Mouse (Mus musculus) heart, postnatal 14 days (tissue): ENCODE results near the gene Ptgfrn. TPM values are rescaled to one million over a fixed set of nuclear protein-coding genes. Genes with fewer than 3 reads are reported as not detected.

Experiments used
- DNase-seq, 2 experiments: peaks; one replicate each; pipeline ENCODE4 v3.0.0; 2021 to 2022
- intact Hi-C: fragments of 180-260 bp; cut with DNase I; formaldehyde crosslinking; loops from one replicate; pipeline ENCODE4 v1.15.1; 2025
- total RNA-seq, 2 experiments: library from RNA; stranded (reverse); gene quantifications; 2 replicates each; pipeline ENCODE4 v1.2.3; 2021

The Ptgfrn gene
- total RNA-seq, 2 experiments from 2014 or later = 48.9 to 49.4 TPM

GRCm38 (mm10) chr3:101095761-101096449 is 14.2 kb downstream of the Ptgfrn start:
- DNase-seq = no peak
- intact Hi-C loops = no loop called here

- intact Hi-C loops = no loop called here
Measured at GRCm38 (mm10) chr3:101092202-101092601, 17.9 kb downstream of the Ptgfrn start.

DNA sequence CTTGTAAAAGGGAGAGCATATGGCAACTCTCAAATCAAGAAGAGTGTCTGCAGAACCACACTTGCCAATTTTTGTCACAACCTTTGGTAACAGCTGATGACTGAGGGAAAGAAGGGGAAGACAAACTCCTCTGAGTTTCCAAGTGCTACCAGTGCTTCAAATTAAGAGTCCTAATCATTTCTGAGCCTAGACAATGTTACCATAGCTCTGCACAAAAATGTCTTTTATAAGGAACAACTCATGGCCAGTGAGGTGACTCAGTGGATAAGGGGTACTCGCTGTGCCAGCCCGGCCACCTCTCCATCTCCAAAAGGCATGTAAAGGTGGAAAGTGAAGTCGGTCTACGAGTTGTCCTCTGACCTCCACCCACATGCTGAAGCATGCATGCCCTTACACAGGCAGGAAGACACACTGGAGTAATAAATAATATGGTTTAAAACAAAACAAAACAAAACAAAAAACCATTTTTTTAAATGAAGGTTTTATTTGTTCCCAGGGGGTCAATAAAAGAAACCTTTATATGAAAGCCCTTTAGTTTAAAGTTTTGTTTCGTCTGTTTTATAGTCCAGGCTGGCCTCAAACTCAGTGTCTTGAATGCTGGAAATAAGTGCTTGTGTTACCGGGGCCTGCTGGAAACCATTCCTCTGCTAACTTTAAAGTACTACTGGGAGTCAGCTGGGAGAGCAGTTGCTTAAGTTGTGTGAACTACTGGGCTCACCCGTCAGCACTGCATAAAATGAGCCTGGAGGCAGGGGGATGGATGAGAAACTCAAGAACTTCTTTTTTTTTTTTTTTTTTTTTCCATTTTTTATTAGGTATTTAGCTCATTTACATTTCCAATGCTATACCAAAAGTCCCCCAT is 23.3 kb downstream of the Ptgfrn start:
- intact Hi-C loops = no loop called here
- no peak for DNase-seq

More at GRCm38 (mm10) chr3:101092202-101092601, 17.9 kb downstream of the Ptgfrn start:
- no peak for DNase-seq

DNA sequence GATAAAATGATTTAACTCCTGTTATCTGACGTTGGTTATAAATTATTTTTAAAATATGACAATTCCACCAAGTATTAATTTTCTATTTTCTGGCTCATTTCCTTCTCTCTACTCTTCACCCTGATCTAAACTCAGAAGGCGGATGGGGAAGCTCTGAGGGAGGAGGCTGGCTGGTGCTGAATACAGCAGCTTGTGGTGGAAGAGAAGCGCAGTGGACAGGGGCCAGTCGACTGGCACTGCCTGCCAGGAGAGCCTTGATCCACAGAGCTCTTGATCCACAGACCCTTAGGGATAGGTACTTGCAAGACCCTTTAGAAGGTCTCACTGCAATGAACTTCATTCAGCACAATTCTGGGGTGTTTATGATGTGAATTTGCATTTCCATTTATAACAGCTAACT is 29.2 kb downstream of the Ptgfrn start:
- intact Hi-C loops = no loop called here
- no peak for DNase-seq

DNA sequence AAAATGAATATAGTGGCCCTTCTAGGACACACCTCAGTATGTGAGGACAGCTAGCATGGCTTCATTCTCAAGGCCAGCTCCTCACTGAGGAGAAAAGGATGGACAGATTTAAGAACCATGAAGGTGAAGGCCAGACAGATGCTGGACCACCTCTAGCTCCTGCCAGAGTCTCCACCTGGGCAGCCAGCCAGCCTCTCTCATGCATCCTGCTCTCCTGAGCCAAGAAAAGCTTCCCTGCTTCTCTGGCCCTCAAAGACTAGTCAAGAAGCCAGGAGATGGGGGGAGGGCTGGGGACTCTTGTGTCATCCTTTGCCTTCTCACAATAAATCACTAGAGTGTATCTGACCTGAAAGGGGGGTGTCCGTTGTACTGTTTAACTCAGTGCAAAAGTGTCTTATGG is 31.7 kb downstream of the Ptgfrn start:
- intact Hi-C loops = no loop called here
- peak; percentile 70 to 76 for DNase-seq

GRCm38 (mm10) chr3:101077710-101078100 is 32.4 kb downstream of the Ptgfrn start:
- no peak for DNase-seq
- intact Hi-C loops = no loop called here

GRCm38 (mm10) chr3:101076966-101077709 is 32.9 kb downstream of the Ptgfrn start:
- intact Hi-C loops = no loop called here
- peak in 1 of 2 experiments; percentile 35 for DNase-seq

- no peak for DNase-seq
- intact Hi-C loops = no loop called here
Measured at GRCm38 (mm10) chr3:101075866-101076265, 34.2 kb downstream of the Ptgfrn start.

DNA sequence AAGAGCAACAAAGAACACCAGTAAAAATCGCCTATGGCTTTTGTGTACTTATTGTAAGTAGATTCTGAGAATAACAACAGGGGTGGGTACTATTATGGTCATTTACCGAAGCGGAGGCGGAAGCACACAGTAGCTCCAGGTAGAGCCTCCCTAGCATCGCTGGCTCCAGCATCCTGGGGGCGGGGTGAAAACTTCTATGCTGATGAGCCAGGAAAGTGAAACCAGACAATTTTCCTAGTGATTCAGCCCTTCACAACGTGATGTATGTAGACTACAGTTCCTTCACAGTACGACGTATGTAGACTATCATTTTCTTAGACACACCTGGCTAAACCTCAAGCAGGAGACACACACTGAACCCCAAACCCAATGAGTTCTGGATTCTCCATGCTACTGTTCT is 36.7 kb downstream of the Ptgfrn start:
- intact Hi-C loops = loop anchor here (5.0 kb wide), 1 partner anchor 34 kb away; no protein-coding TSS in a partner anchor
- DNase-seq = no peak

- DNase-seq = no peak
- intact Hi-C loops = loop anchor here (5.0 kb wide), 1 partner anchor 35 kb away; no protein-coding TSS in a partner anchor
Measured at GRCm38 (mm10) chr3:101072506-101073215, 37.4 kb downstream of the Ptgfrn start.

GRCm38 (mm10) chr3:101071576-101071975 is 38.5 kb downstream of the Ptgfrn start:
- no peak for DNase-seq
- intact Hi-C loops = loop anchor here (5.0 kb wide), 1 partner anchor 36 kb away; no protein-coding TSS in a partner anchor

DNA sequence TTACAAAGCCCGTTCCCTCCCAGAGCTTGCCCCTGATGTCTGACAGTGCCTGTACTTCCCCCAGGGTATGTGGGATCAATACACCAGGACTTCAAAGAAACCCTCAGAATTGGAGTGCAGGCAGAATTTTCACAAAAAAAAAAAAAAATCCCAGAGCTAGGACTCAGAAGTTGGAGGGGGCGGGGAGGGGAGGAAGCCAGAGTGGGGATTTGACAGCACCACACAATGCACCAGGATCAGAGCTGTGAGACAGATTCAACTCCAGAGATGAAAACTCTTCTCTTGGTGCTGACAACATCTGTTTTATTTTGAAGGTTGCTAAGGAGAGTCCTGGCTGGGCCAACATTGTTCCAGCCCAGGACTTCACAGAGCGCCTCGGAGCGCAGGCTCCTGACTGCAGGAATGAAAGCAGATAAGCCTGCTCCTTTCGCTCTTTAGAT is 39.3 kb downstream of the Ptgfrn start:
- peak; percentile 58 to 64 for DNase-seq
- intact Hi-C loops = loop anchor here (5.0 kb wide), 1 partner anchor 36 kb away; no protein-coding TSS in a partner anchor

DNA sequence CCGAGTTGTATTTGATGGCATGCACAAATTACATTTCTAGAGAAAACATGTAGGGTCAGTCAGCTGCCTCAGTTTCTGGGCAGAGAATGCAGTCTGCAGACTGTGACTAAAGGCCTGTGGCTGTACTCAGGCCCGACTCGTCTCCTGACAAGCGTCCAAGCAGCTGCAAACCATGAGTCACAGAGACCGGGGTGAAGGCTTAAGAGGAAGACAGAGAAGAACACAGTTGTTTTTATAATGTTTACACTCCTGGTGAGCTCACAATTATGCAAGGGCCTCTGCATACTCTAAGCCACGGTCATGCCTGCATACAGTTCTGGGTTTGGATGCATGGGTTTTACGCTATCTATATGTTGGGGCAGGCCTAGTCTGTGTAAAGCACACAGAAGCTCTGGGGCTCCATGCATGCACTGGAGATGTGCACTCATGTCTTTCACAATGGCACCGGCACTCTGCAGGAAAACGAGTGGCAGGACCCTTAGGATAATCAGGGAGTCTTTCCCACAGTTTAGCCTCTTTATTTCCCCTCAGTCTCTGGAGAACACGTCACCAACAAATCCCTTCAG is 39.8 kb downstream of the Ptgfrn start:
- intact Hi-C loops = loop anchor here (5.0 kb wide), 1 partner anchor 37 kb away; no protein-coding TSS in a partner anchor
- DNase-seq = peak; percentile 69 to 77

DNA sequence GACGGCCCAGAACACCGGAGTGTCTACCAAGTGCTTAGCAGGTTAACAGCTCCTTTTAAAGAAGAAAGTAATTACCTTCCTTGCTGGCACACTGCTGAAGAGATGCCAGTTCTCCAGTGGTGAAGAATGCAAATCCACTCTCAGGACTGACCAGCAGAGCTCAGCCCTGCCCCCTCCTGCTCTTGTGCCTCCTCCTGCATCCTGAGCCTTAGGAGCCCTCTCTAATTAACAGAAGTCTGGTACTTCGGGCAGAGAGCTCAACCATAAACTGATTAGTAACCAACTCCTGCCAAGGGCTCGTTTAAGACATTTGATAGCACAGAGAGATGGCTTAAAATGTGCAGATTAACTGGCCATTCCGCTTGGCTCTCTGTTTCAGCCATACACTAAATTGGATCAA is 41.4 kb downstream of the Ptgfrn start:
- no peak for DNase-seq
- intact Hi-C loops = no loop called here

GRCm38 (mm10) chr3:101066175-101066574 is 43.9 kb downstream of the Ptgfrn start:
- intact Hi-C loops = no loop called here
- no peak for DNase-seq

DNA sequence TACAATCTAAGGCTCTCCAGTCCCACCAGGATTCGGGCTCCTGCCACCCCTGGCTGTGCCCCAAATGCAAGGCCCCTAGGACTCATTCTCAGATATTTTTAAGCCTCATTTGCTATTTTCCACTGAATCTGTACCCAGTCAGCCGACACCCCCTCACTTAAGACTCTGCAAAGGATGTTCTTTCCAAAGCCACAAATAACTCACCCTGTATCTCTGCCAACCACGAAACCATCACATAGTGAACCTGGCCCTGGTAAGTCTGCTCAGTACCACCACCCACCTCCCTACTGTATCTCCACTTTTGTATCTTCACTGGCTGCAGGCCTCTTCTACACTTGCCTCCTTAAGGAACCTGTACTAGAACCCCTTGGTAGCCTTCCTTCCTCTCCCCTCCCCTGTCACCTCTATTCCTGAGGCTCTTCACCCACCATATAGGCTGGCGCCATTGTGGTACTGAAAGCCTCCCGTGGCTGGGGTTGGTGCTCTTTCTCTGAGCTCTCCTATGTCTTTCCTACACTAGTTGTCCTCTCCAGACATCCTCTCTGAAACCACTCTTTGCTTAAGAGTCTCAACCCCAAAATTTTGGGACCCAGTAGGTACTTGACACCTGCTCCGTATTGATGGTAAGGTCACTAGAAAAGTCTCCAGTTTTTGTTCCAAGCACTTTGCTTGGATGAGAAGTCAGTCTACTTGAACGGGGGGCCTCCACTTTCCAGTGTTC is 48.1 kb downstream of the Ptgfrn start:
- no peak for DNase-seq
- intact Hi-C loops = no loop called here

DNA sequence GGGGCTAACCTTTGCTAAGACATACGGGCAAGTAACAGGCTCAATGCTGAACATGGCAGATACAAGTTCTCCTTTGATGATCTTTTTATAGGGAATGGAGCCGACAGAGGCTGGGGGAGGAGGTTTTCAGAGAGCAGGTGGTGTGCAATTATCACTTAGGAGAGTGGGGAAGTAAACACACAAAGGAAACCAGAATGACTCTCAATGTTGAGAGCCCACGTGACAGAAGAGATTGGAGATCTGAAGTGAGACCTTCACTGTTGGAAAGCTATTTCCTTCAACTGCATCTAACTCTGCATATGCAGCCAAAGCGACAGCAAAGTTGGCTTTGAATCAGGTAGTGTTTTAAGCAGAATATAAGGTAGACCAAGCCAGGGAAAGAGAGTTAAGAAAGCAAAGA is 50.9 kb downstream of the Ptgfrn start:
- intact Hi-C loops = no loop called here
- DNase-seq = no peak

DNA sequence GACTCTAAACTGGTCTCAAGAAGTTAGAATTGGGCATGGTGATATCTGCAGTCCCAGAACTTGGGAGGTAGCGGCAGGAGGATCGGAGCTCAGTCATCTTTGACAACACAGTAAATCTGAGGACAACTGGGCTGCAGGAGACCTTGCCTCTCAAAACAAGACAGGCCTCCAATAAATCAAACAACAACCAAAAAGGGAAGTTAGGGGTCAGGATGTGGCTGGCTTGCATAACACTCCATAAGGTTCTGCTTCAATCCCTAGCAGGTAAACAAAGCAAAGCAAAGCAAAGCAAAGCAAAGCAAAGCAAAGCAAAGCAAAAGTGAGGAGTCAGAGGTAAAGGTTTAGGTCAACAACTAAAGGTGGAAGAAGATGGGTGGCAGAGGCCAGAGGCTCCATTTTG is 51.9 kb downstream of the Ptgfrn start:
- DNase-seq = no peak
- intact Hi-C loops = no loop called here

DNA sequence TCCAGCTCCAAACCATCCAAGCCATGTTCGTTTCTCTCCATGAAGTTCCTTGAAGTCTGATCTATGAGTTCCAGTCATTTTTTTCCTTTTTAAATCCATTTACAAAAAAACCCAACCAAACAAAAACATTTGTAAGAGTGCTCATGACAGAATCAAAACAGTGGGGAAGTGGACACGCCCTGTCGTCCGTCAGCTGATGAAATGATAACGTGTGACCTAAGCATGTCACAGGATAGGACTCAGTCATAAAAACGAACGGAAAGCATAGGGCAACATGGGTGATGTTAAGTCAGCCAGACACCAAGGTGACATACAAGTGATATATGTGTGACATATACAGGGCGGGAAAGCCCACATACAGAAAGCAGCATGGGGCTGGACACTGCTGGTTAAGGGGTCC is 54.9 kb downstream of the Ptgfrn start:
- DNase-seq = no peak
- intact Hi-C loops = no loop called here
